Mouse (Mus musculus) layer of hippocampus, adult 9-10 months (tissue): ENCODE measurements around the gene Idh3a.
"Not testable (repeated sequence)": the region's sequence is repeated elsewhere in the genome, so short reads cannot be mapped to it uniquely, and the experiment has no call there.

Experiments
- DNase-seq: peaks from one replicate; pipeline ENCODE4 v3.0.0; 2022; ENCODE audit warnings: low spot score

Gene Idh3a

DNA sequence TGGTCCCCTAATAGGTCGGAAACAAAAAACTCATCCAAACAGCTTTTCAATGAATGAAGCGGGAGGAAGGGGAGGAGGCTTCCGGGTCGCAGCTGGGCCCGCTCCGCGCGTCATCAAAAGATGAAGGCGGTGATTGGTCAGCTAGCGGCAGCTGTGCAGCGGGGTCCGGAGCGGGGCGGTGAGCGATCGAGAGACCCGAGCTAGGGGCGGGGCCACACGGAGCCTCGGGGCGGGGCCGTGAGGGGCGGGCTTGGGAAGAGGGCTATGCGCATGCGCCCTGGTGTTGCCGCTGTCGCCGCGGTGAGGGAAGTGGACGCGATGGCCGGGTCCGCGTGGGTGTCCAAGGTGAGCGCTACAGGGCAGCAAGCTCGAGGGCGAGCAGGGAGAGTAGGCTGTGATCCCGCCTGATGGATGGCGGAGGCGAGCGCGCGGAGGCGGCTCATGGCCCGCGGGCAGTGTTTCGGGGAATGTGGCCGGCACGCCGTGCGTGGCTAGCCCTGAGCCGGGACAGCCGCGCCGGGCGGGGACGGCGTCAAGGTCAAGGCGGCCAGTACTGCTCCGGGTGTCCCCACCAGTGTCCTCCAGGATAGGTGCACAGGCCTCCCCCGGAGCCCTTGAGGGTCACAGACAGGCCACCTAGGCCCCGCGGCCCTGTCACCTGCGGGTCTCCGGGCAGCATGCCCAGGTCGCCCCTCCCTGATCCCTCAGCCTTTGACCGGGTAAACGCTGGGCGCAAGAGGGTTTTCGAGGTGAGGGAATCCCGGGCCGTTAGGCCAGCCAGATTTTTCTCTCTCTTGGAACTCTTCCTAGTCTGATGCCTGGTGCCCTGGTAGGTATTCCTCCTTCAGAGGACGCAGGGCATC, at the start of gene Idh3a:
Idh3a (plus strand) TSS at position 136 of the 863 bp plus-strand sequence.
- peak; percentile 84 for DNase-seq

GRCm38 (mm10) chr9:54537030-54537429, 49.1 kb upstream of the Idh3a start:
- no peak for DNase-seq

DNA sequence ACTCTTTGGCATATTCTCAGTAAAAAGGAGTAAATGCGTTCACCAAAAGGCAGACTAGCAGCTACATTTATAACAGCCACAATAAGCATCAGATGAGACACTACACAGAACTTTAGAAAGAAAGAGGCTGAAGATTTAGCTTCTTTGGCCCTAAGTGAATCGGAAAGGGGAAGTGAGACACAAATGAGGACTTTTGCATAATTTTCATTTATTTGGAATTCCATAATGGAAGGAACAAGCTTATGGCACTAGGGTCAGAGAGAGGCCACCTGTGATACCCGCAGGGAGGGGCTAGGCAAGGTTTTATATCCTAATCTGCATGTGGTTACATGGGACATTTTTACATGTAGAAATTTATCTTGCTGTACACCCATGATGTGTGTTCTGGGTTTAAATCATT, 48.7 kb upstream of the Idh3a start:
- no peak for DNase-seq

DNA sequence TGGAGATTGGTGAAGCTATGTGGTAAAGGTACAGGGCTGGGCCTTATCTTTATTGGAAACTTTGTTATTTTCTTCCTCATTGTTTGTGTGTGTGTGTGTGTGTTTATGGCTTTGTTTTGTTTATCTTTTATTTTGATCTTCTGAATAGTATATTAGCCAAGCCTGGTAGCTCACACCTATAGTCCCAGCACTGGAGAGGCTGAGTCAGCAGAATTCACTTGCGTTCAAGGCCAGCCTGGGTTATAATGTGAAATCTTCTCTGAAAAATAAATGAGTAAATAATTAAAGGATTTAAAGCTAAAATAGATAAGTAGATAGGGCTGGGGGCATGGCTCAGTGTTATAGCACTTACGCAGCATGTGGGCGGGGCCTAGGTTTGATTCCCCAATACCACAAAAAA, 47.9 kb upstream of the Idh3a start:
- no peak for DNase-seq

DNA sequence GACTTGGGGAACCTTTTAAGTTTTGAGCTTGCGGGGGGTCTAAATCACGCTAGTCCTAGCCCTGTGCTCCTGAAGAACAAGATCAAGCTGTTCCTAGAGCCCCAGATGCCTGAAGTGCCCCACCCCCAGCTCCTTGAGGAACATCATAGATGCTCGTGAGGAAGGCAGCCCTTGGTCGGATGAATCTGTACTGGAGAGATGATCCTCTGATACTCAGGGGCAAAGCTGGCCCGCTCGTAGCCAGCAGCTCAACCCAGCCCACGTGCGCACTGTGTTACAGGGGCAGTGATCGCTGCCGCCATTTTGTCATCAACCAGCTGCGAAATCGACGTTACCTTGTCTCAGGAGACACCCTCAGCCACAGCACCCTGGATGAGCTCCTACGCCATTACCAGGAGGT, 47.5 kb upstream of the Idh3a start, which contains the start of gene Sh2d7:
Sh2d7 (plus strand) TSS at position 301 of the 400 bp plus-strand sequence.
- no peak for DNase-seq

DNA sequence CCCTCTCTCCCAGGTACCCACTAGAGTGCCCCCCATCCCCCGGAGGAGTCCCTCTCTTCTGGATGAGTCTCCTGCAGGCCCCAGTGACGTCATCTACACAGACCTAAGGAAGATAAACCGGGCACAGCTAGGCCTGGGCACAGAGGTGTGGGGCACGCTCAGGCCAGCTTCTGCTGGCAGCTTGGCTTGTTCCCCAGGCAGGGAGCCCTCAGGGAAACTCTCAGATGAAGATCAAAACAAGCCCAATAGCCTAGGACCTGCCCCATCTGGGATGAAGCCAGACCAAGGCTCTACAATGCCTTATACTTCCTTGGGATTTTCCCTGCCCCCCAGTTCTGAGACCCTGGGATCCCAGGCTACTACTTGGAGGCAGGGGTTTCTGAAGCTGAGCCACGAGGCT, 45.3 kb upstream of the Idh3a start:
- DNase-seq: no peak

GRCm38 (mm10) chr9:54544212-54544953, 41.8 kb upstream of the Idh3a start:
- DNase-seq: no peak

DNA sequence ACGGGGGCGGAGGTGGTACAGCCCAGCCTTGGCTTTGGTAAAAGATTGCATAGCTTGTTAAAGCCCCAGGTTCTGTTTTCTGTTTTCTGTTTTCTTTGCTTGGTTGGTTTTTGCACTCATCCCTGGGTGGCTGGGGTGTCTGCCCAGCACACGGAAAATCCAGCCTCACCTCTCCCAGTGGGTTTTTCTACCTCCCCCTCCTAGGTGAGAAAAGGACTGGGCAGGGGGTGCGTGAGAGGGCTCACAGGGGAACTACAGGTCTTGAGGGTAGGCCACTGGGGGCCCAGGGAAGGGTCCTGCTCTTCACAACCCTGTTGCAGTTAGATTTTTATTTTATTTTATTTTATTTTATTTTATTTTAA, 41.2 kb upstream of the Idh3a start:
- DNase-seq: no peak

DNA sequence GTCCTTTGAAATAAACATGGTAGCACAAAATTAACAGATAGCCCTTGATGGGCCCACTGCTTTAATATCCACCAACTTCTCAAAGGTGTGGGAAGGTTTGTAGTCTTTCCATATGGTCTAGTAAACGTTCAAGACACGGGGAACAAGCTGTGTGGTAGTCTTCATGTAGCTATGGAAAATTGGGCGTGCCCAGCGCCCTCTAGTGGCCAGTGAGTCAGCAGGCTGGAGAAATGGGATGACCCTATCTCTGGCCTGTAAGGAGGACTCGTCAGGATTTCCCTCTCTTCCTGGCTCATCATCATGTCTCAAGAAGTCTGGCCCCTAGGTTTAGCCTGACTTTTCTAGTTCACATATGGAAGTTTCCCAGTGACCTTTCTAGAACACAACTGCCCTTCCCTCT, 38.6 kb upstream of the Idh3a start:
- DNase-seq: no peak

DNA sequence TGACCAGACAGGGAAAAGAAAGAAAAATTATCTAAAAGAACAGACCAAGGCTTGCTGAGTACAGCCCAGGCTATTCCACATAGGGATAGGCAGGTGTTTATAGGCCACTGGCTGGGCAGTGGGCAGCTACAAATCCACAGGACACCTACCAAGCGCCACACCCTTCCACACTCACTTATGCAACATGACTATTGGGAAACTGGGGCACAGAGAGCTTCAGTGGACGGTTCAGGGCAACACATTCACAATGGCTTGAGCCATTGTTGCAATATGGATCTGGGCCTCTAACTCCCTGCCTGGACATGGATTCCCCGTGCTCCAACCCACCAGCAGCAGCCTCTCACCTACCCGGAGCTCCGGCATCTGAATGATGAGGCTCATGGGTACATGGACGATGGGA, 36.7 kb upstream of the Idh3a start:
- DNase-seq: no peak

DNA sequence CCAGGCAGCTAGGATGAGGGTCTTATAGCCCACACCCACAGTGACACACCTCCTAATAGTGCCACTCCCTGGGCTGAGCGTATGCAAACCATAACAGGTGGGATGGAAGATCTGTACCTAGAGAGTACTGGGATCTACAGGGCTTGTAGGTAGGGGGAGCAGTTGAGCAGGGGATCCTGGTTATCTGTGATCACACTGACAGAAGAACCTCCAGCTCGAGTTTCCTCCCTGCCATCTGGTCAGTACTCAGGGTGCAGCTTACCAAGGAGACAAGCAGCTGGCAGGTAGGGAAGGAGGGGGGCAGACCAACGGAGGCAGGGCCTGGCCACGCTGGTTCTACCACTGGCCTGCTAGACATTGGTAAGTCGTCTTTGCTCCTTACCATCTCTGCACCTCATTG, 33.7 kb upstream of the Idh3a start:
- no peak for DNase-seq

DNA sequence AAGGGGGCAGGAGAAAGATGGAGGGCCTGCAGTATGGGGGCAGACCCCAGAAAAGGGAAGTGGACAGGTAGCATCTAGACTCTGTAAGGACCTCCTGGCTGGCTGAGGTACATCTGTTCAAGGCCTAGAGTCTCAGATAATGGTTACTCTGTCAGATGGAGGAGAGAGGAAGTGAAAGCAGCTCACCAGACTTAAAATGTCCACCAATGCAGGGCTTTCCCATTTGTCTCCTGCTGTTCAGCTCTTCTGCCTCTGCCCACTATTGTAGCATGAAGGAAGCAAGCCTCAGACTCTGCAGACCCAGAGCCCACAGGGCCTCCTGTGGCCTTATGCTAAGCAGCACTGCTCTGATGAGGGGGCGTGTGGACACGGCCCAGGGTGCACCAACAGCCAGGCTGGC, 31.1 kb upstream of the Idh3a start:
- DNase-seq: no peak

GRCm38 (mm10) chr9:54558731-54559130, 27.4 kb upstream of the Idh3a start:
- DNase-seq: no peak

GRCm38 (mm10) chr9:54559771-54560471, 26.2 kb upstream of the Idh3a start, which contains the start of gene Cib2:
TSS of gene Cib2 (minus strand) at chr9:54560218.
- DNase-seq: peak; percentile 60

DNA sequence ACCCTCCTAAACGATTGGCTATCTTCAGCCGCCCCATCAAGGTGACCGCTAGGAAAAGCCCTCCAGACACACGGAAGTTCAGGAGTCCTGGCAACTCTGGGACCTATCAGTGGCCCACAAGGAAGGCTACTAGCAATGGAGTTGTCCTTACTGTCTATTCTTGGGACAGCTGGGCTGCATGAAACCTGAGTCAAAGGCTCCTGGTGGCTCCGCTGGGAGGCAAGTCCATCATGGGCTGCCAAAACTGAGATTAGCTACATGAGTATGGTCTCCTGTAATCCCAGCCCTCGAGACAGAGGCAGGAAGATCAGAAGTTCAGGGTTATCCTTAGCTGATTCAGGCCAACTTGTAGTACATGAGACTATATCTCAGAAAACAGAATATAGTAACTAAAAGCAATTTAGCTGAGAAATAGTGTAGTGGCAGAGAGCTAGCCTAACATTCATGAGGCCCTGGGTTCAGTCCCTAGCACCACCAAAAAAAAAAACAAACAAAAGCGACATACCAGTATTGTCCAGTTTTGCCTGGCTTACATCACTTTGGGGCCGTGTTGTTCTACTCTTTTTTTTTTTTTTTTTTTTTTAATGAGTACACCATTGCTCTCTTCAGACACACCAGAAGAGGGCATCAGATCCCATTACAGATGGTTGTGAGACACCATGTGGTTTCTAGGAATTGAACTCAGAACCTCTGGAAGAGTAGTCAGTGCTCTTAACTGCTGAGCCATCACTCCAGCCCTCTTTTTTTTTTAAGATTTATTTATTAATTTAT, 25.1 kb upstream of the Idh3a start:
- no peak for DNase-seq

DNA sequence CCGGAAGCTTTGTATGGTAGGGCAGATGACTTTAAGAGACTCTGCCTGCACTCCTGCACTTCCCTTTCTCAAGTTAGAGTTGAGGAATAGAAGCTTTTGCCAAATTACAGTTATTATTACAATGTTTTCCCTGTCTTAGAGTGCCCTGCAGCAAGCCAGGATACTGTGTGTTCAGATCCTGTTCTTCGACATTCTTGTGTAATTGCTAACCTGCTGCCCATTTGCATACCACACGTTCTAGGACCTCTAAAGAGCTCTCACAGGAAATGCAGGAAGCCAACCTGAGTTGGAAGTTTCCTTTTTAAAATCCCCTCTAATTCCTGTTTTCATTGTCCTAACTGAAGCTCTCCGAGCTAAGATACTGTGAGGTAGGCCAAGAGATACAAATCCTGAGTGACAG, 19.2 kb upstream of the Idh3a start:
- no peak for DNase-seq

- DNase-seq: no peak
Observed at GRCm38 (mm10) chr9:54568732-54569131, 17.4 kb upstream of the Idh3a start.

GRCm38 (mm10) chr9:54571130-54571839, 14.8 kb upstream of the Idh3a start:
- DNase-seq: no peak

DNA sequence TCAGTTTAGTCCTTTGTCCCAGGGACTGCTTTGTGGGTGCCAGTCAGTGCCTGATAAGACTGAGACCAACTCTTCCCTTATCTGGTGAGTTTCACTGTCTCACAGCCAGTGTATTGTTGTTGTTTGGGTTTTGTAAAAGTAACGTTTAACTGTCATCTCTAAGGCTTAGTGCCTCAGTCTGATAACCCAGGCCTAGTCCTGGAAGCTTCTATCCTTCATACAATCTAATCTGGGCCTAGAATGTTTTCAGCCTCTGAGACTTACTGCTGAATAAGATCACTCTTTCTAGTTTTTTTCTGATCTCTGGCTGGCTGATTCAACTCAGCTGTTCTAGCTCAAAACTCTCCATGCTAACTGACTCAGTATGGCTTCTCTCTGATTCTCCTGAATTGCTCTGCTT, 2.4 kb upstream of the Idh3a start:
- DNase-seq: no peak

DNA sequence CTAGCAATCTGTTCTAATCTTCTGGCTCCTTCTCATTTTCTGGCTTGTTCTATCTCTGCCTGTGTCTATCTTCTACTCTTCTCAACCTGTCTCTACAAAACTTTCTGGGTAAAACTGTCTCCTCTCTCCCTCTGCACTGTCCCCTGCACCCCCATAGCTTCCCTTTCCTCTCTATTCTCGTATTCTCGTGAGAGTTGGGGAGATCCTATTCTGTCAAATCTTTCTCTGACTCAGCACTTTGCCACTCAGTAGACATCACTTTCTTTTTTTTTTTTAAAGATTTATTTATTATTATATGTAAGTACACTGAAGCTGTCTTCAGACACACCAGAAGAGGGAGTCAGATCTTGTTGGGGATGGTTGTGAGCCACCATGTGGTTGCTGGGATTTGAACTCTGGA, 2.0 kb upstream of the Idh3a start:
- DNase-seq: not testable (repeated sequence)

- no peak for DNase-seq
Observed at GRCm38 (mm10) chr9:54585839-54586198, 315 bp upstream of the Idh3a start.
